Mouse (Mus musculus): ENCODE results near the gene Gnl2.

- TF ChIP-seq CTCF (IDR thresholded peaks at IDR 0.05; ENCODE audit: low read depth, low read length) (no peak), POLR2A (IDR thresholded peaks at IDR 0.05; ENCODE audit: insufficient read depth, low read length) (no peak), EP300 (IDR thresholded peaks at IDR 0.05; ENCODE audit: insufficient read depth, low read depth, low read length) (no peak)
These were observed 13.4 kb upstream of the Gnl2 start for GRCm38 (mm10) chr4:125002978-125003377.

Data from ES-Bruce4 (cell line).